Mouse (Mus musculus) bone marrow macrophage, adult 2 months (primary cell): ENCODE data around the gene Rps6ka5. TPM values are rescaled to one million over a fixed set of nuclear protein-coding genes. Genes with fewer than 3 reads are reported as not detected.

ENCODE experiments used
- H3K27ac ChIP-seq: 2 replicates; pipeline ENCODE4 v1.5.1; 2012; ENCODE audit warnings: low read depth, low read length; ENCODE audit not compliant: insufficient read depth
- H3K4me1 ChIP-seq: 2 replicates; pipeline ENCODE4 v1.6.1; 2012; ENCODE audit warnings: low read length; ENCODE audit not compliant: control insufficient read depth, insufficient read depth
- H3K4me3 ChIP-seq: 2 replicates; pipeline ENCODE4 v1.5.1; 2012; ENCODE audit warnings: mild to moderate bottlenecking, low read length, moderate library complexity; ENCODE audit not compliant: insufficient read depth
- CTCF ChIP-seq: IDR thresholded peaks from 2 replicates; pipeline ENCODE4 v1.5.1; 2012; ENCODE audit warnings: low read depth, mild to moderate bottlenecking, low read length, moderate library complexity
- POLR2A ChIP-seq: IDR thresholded peaks from 2 replicates; pipeline ENCODE4 v1.6.1; 2012; ENCODE audit warnings: mild to moderate bottlenecking, low read depth, low read length, borderline replicate concordance
- polyA plus RNA-seq: library from polyadenylated mRNA; stranded (reverse); fragments of >200 nt; gene quantifications from 2 replicates; pipeline ENCODE4 v1.2.4, GENCODE M21; 2012; ENCODE audit not compliant: missing spikeins, insufficient read depth, insufficient read length

Gene Rps6ka5
- polyA plus RNA-seq, 1 experiment = 15.0 TPM

- Histone ChIP-seq H3K4me3 (no peak overlapping the region), H3K4me1 (peaks cover 64% of the 10 kb centered on the region), H3K27ac (peak overlapping the region; percentile 89)
- TF ChIP-seq CTCF (no peak), POLR2A (no peak)
Observed at GRCm38 (mm10) chr12:100527753-100528152, 199.0 kb downstream of the Rps6ka5 start.

- Histone ChIP-seq H3K4me3 (no peak overlapping the region), H3K27ac (peak overlapping the region; percentile 10; the same call in 1 of the 2 replicates), H3K4me1 (peaks cover 61% of the 10 kb centered on the region)
- TF ChIP-seq POLR2A (no peak), CTCF (no peak)
Observed at GRCm38 (mm10) chr12:100527241-100527640, 199.5 kb downstream of the Rps6ka5 start.

- no peak for TF ChIP-seq POLR2A
- no peak for TF ChIP-seq CTCF
- peak overlapping the region; percentile 10; the same call in 1 of the 2 replicates for H3K27ac ChIP-seq
- peaks cover 56% of the 10 kb centered on the region for H3K4me1 ChIP-seq
- H3K4me3 ChIP-seq = no peak overlapping the region
Observed at GRCm38 (mm10) chr12:100525939-100526338, 200.8 kb downstream of the Rps6ka5 start.

GRCm38 (mm10) chr12:100520794-100521186, 206.0 kb downstream of the Rps6ka5 start, which contains the start of gene Ttc7b:
TSS of gene Ttc7b (minus strand) at chr12:100520826.
- peak within 1 kb of the TSS; percentile 61 for H3K27ac ChIP-seq

GRCm38 (mm10) chr12:100520077-100520793, 206.5 kb downstream of the Rps6ka5 start:
- TF ChIP-seq CTCF = no peak
- no peak for TF ChIP-seq POLR2A
- peaks cover 14% of the 10 kb centered on the region for H3K4me1 ChIP-seq
- H3K27ac ChIP-seq = peak overlapping the region; percentile 61
- H3K4me3 ChIP-seq = peak overlapping the region; percentile 94

More at GRCm38 (mm10) chr12:100520794-100521186, 206.0 kb downstream of the Rps6ka5 start, which contains the start of gene Ttc7b:
- Histone ChIP-seq H3K4me1 (peaks cover 19% of the 10 kb centered on the region), H3K4me3 (peak within 1 kb of the TSS; percentile 94)
- no peak for TF ChIP-seq CTCF
- TF ChIP-seq POLR2A = no peak

GRCm38 (mm10) chr12:100519684-100520076, 207.1 kb downstream of the Rps6ka5 start:
- no peak overlapping the region for H3K27ac ChIP-seq
- H3K4me1 ChIP-seq = peaks cover 12% of the 10 kb centered on the region
- no peak for TF ChIP-seq CTCF
- TF ChIP-seq POLR2A = no peak
- H3K4me3 ChIP-seq = peak overlapping the region; percentile 94

- no peak overlapping the region for H3K4me3 ChIP-seq
- no peak overlapping the region for H3K27ac ChIP-seq
Observed at GRCm38 (mm10) chr12:100517371-100517770, 209.4 kb downstream of the Rps6ka5 start.

GRCm38 (mm10) chr12:100516161-100516838, 210.5 kb downstream of the Rps6ka5 start:
- H3K4me1 ChIP-seq = peaks cover 24% of the 10 kb centered on the region
- no peak for TF ChIP-seq POLR2A
- TF ChIP-seq CTCF = no peak

More at GRCm38 (mm10) chr12:100517371-100517770, 209.4 kb downstream of the Rps6ka5 start:
- H3K4me1 ChIP-seq = peaks cover 24% of the 10 kb centered on the region
- TF ChIP-seq CTCF (no peak), POLR2A (no peak)

GRCm38 (mm10) chr12:100515493-100515892, 211.3 kb downstream of the Rps6ka5 start:
- Histone ChIP-seq H3K27ac (no peak overlapping the region), H3K4me3 (no peak overlapping the region), H3K4me1 (peaks cover 25% of the 10 kb centered on the region)
- TF ChIP-seq CTCF (no peak), POLR2A (no peak)

More at GRCm38 (mm10) chr12:100516161-100516838, 210.5 kb downstream of the Rps6ka5 start:
- Histone ChIP-seq H3K27ac (no peak overlapping the region), H3K4me3 (no peak overlapping the region)

GRCm38 (mm10) chr12:100514611-100515010, 212.2 kb downstream of the Rps6ka5 start:
- H3K4me1 ChIP-seq = peaks cover 32% of the 10 kb centered on the region
- H3K27ac ChIP-seq = no peak overlapping the region
- TF ChIP-seq CTCF (no peak), POLR2A (no peak)
- H3K4me3 ChIP-seq = no peak overlapping the region
